Mouse (Mus musculus) lung, adult 2 months (tissue): ENCODE results near the gene Atg7.

ENCODE experiments used
- CTCF ChIP-seq: fragments of 200-500 bp; IDR thresholded peaks from 2 replicates; pipeline ENCODE4 v1.5.1; 2011; ENCODE audit warnings: mild to moderate bottlenecking, low read length, control low read depth; ENCODE audit not compliant: insufficient read depth
- POLR2A ChIP-seq: fragments of 200-500 bp; IDR thresholded peaks from 2 replicates; pipeline ENCODE4 v1.6.1; 2011; ENCODE audit warnings: low read depth, mild to moderate bottlenecking, control low read depth, low read length, borderline replicate concordance; ENCODE audit errors: extremely low read depth

- TF ChIP-seq CTCF, result no peak
- no peak for TF ChIP-seq POLR2A
Observed at GRCm38 (mm10) chr6:114858722-114859053, 215.8 kb downstream of the Atg7 start.
